1 mouse cellular context compared by ENCODE assay signal in the genomic region with DNA sequence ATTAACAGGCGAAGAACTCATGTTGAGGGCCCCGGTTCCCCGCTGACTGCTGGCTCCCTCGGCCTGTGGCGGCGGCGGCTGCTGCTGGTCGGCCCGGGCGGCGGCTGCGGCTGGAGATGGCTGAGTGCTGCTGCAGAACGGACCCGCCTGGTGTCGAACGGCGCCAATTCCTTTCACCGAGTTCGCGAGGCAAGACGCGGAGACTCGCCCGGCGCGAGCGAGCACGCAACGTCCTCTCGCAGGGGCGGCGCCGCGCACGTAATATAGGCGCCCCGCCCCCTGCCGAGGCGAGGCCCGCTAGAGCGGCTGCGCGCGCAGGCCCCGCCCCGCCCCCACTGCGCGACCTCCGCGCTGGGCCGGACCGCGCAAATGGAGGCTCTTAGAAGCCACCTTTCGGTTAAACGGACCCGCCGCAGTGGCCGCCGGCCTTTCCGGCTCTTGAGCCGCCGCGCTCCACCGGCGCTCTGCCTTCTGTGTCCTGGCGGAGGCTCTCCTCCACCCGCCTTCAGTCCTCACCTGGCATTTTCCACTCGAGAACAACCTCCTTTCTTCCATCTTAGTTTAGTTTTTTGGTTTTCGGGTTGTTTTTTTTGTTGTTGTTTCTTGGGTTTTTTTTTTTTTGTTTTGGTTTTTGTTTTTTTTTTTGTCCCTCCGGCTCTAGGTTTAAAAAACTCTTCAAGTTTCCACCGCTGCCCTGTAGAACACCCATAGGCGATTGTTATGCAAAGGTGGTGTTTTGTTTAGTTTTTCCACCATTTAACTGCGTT.
TF ChIP-seq lines count a peak whose summit lies in the region.

Gene Hnrnpu (minus strand): TSS at position 247 of the 767 bp plus-strand sequence.

TF ChIP-seq in MEL, 35 proteins besides CTCF, POLR2A, EP300 and RAD21 (continued from another document):
- TF ChIP-seq MXI1 (IDR thresholded peaks at IDR 0.05; ENCODE audit: low read depth, low read length) (peak; percentile 44; the same call in 1 of the 2 replicates), MYC (IDR thresholded peaks at IDR 0.05; ENCODE audit: low read depth, low read length) (no peak), SIN3A (IDR thresholded peaks at IDR 0.05; ENCODE audit: low read length) (peak; percentile 77), USF1 (IDR thresholded peaks at IDR 0.05; ENCODE audit: low read depth, low read length) (no peak), MEF2A (IDR thresholded peaks at IDR 0.05; ENCODE audit: extremely low read depth, insufficient replicate concordance, low read depth, low read length, poor library complexity, severe bottlenecking) (peak; percentile 34; the same call in 1 of the 2 replicates), TAL1 (IDR thresholded peaks at IDR 0.05; ENCODE audit: low read length) (no peak), GABPA (IDR thresholded peaks at IDR 0.05; ENCODE audit: low read depth, low read length) (0 out of 2 replicates have a peak, but pooled peaks have one; percentile 16), HCFC1 (IDR thresholded peaks at IDR 0.05; ENCODE audit: low read depth, low read length) (peak; percentile 72), SMC3 (IDR thresholded peaks at IDR 0.05; ENCODE audit: low read depth, low read length) (no peak; the same call in 1 of the 2 replicates)
